Mouse (Mus musculus): ENCODE results near the gene Dusp19. TPM values are rescaled to one million over a fixed set of nuclear protein-coding genes. Genes with fewer than 3 reads are reported as not detected.

The Dusp19 gene
- total RNA-seq (2014; rRNA removed) (14.7 and 17.5 TPM in 2 replicates), polyA plus RNA-seq (2015; fragmentation: Nextera tagmentation; extraction: Ambion mirVana) (11.4 and 11.5 TPM in 2 replicates)

GRCm38 (mm10) chr2:80616854-80617737 is at the start of gene Dusp19, which contains the start of gene Nup35:
Gene Dusp19 (plus strand): TSS chr2:80617045.
Gene Nup35 (plus strand): TSS chr2:80617236.
- Histone ChIP-seq H3K27me3 (ENCODE audit: insufficient read depth, low read length) (no peaks in the 10 kb centered on the region), H3K9ac (replicated peaks; ENCODE audit: low read length) (peak within 1 kb of the TSS; percentile 72), H3K9me3 (ENCODE audit: low read length) (no peaks in the 10 kb centered on the region), H3K27ac (peak within 1 kb of the TSS; percentile 80), H3K4me1 (ENCODE audit: insufficient read depth, low read length) (peaks cover 5% of the 10 kb centered on the region; the same call in 1 of the 2 replicates), H3K4me2 (ENCODE audit: low read depth, low read length) (peak within 1 kb of the TSS; percentile 90), H3K36me3 (ENCODE audit: insufficient read depth, low read length) (no peaks in the 10 kb centered on the region), H3K4me3 (ENCODE audit: low read length) (peak within 1 kb of the TSS; percentile 68)
- ATAC-seq (peak; percentile 99), DNase-seq (ENCODE audit: low spot score) (peak; percentile 96)
- no peak for TF ChIP-seq CTCF (IDR thresholded peaks at IDR 0.05; ENCODE audit: low read depth)
- 1% methylated on average over 21 of the region's 21 CpGs for WGBS

GRCm38 (mm10) chr2:80567411-80567810 is 49.4 kb upstream of the Dusp19 start:
- Histone ChIP-seq H3K4me3 (ENCODE audit: low read length) (no peak overlapping the region), H3K9ac (replicated peaks; ENCODE audit: low read length) (no peak overlapping the region), H3K4me2 (ENCODE audit: low read depth, low read length) (no peak overlapping the region), H3K36me3 (ENCODE audit: insufficient read depth, low read length) (no peaks in the 10 kb centered on the region), H3K27ac (no peak overlapping the region), H3K4me1 (ENCODE audit: insufficient read depth, low read length) (no peaks in the 10 kb centered on the region), H3K9me3 (ENCODE audit: low read length) (no peaks in the 10 kb centered on the region), H3K27me3 (ENCODE audit: insufficient read depth, low read length) (no peaks in the 10 kb centered on the region)
- no peak for TF ChIP-seq CTCF (IDR thresholded peaks at IDR 0.05; ENCODE audit: low read depth)
- ATAC-seq (no peak), DNase-seq (ENCODE audit: low spot score) (no peak)
- 84% methylated on average over 4 of the region's 4 CpGs for WGBS

- Histone ChIP-seq H3K27ac (no peak overlapping the region), H3K4me2 (ENCODE audit: low read depth, low read length) (no peak overlapping the region), H3K36me3 (ENCODE audit: insufficient read depth, low read length) (no peaks in the 10 kb centered on the region), H3K9me3 (ENCODE audit: low read length) (no peaks in the 10 kb centered on the region), H3K4me3 (ENCODE audit: low read length) (no peak overlapping the region), H3K4me1 (ENCODE audit: insufficient read depth, low read length) (no peaks in the 10 kb centered on the region), H3K27me3 (ENCODE audit: insufficient read depth, low read length) (no peaks in the 10 kb centered on the region), H3K9ac (replicated peaks; ENCODE audit: low read length) (no peak overlapping the region)
- ATAC-seq (no peak), DNase-seq (ENCODE audit: low spot score) (no peak)
- no peak for TF ChIP-seq CTCF (IDR thresholded peaks at IDR 0.05; ENCODE audit: low read depth)
- WGBS: 66% methylated on average over 4 of the region's 4 CpGs
Measured at GRCm38 (mm10) chr2:80570656-80571055, 46.2 kb upstream of the Dusp19 start.

GRCm38 (mm10) chr2:80577286-80577685 is 39.6 kb upstream of the Dusp19 start:
- no peaks in the 10 kb centered on the region for H3K36me3 ChIP-seq (ENCODE audit: insufficient read depth, low read length)
- 95% methylated on average over 1 of the region's 1 CpGs for WGBS
- TF ChIP-seq CTCF (IDR thresholded peaks at IDR 0.05; ENCODE audit: low read depth): no peak
- no peaks in the 10 kb centered on the region for H3K27me3 ChIP-seq (ENCODE audit: insufficient read depth, low read length)
- no peak overlapping the region for H3K4me2 ChIP-seq (ENCODE audit: low read depth, low read length)
- no peaks in the 10 kb centered on the region for H3K9me3 ChIP-seq (ENCODE audit: low read length)
- peaks cover 10% of the 10 kb centered on the region for H3K4me1 ChIP-seq (ENCODE audit: insufficient read depth, low read length)
- ATAC-seq: no peak
- no peak for DNase-seq (ENCODE audit: low spot score)
- no peak overlapping the region for H3K9ac ChIP-seq (replicated peaks; ENCODE audit: low read length)
- H3K27ac ChIP-seq: no peak overlapping the region
- no peak overlapping the region for H3K4me3 ChIP-seq (ENCODE audit: low read length)

- H3K27ac ChIP-seq: no peak overlapping the region
- peaks cover 10% of the 10 kb centered on the region for H3K4me1 ChIP-seq (ENCODE audit: insufficient read depth, low read length)
- peak overlapping the region; percentile 92 for H3K4me3 ChIP-seq (ENCODE audit: low read length)
- H3K4me2 ChIP-seq (ENCODE audit: low read depth, low read length): peak overlapping the region; percentile 67
- no peak for DNase-seq (ENCODE audit: low spot score)
- ATAC-seq: no peak
- WGBS: 42% methylated on average over 6 of the region's 6 CpGs
- no peaks in the 10 kb centered on the region for H3K27me3 ChIP-seq (ENCODE audit: insufficient read depth, low read length)
- no peak for TF ChIP-seq CTCF (IDR thresholded peaks at IDR 0.05; ENCODE audit: low read depth)
- no peak overlapping the region for H3K9ac ChIP-seq (replicated peaks; ENCODE audit: low read length)
- H3K9me3 ChIP-seq (ENCODE audit: low read length): no peaks in the 10 kb centered on the region
- no peaks in the 10 kb centered on the region for H3K36me3 ChIP-seq (ENCODE audit: insufficient read depth, low read length)
Measured at GRCm38 (mm10) chr2:80579253-80579891, 37.5 kb upstream of the Dusp19 start.

GRCm38 (mm10) chr2:80580311-80580961 is 36.4 kb upstream of the Dusp19 start:
- peak overlapping the region; percentile 99 for H3K9ac ChIP-seq (replicated peaks; ENCODE audit: low read length)
- peak overlapping the region; percentile 92 for H3K4me3 ChIP-seq (ENCODE audit: low read length)
- no peaks in the 10 kb centered on the region for H3K9me3 ChIP-seq (ENCODE audit: low read length)
- H3K4me2 ChIP-seq (ENCODE audit: low read depth, low read length): peak overlapping the region; percentile 67
- peaks cover 10% of the 10 kb centered on the region for H3K4me1 ChIP-seq (ENCODE audit: insufficient read depth, low read length)
- TF ChIP-seq CTCF (IDR thresholded peaks at IDR 0.05; ENCODE audit: low read depth): no peak
- H3K27ac ChIP-seq: peak overlapping the region; percentile 99
- ATAC-seq: peak; percentile 77
- peak; percentile 64 for DNase-seq (ENCODE audit: low spot score)
- no peaks in the 10 kb centered on the region for H3K36me3 ChIP-seq (ENCODE audit: insufficient read depth, low read length)
- under 1% methylated on average over 50 of the region's 65 CpGs for WGBS
- no peaks in the 10 kb centered on the region for H3K27me3 ChIP-seq (ENCODE audit: insufficient read depth, low read length)
